Mouse (Mus musculus) hindbrain, embryonic 12.5 days (tissue): ENCODE results near the gene Zfp366. TPM values are rescaled to one million over a fixed set of nuclear protein-coding genes. Genes with fewer than 3 reads are reported as not detected.
"Not testable (repeated sequence)": the region's sequence is repeated elsewhere in the genome, so short reads cannot be mapped to it uniquely, and the experiment has no call there.

Experiments used
- ATAC-seq: fragments of 200-750 bp; cut with Nextera tagmentation; 2 replicates; pipeline ENCODE4 v1.8.0; 2017; ENCODE audit warnings: moderate TSS enrichment; ENCODE audit not compliant: low FRiP score
- H3K27ac ChIP-seq: fragments of 300-500 bp; sonication (generic); 2 replicates; pipeline ENCODE4 v1.5.1; 2016; ENCODE audit warnings: mild to moderate bottlenecking
- H3K27me3 ChIP-seq: fragments of 300-500 bp; sonication (generic); 2 replicates; pipeline ENCODE4 v1.6.1; 2016; ENCODE audit warnings: mild to moderate bottlenecking
- H3K36me3 ChIP-seq: fragments of 300-500 bp; sonication (generic); 2 replicates; pipeline ENCODE4 v1.6.1; 2016; ENCODE audit warnings: mild to moderate bottlenecking
- H3K4me1 ChIP-seq: fragments of 300-500 bp; sonication (generic); 2 replicates; pipeline ENCODE4 v1.6.1; 2016
- H3K4me2 ChIP-seq: fragments of 300-500 bp; sonication (generic); replicated peaks from 2 replicates; pipeline ENCODE4 v1.6.1; 2016; ENCODE audit warnings: mild to moderate bottlenecking
- H3K4me3 ChIP-seq: fragments of 300-500 bp; sonication (generic); 2 replicates; pipeline ENCODE4 v1.5.1; 2016; ENCODE audit warnings: mild to moderate bottlenecking
- H3K9ac ChIP-seq: fragments of 300-500 bp; sonication (generic); 2 replicates; pipeline ENCODE4 v1.6.1; 2016; ENCODE audit warnings: mild to moderate bottlenecking, moderate library complexity
- H3K9me3 ChIP-seq: fragments of 300-500 bp; sonication (generic); replicated peaks from 2 replicates; pipeline ENCODE4 v1.6.1; 2016; ENCODE audit warnings: mild to moderate bottlenecking
- WGBS: fragments of 180-500 bp; shearing (Covaris S2); methylation state at CpG from one replicate; pipeline ENCODE4 v1.1.7; 2016; 5-methylcytosine and 5-hydroxymethylcytosine counted together
- polyA plus RNA-seq: library from polyadenylated mRNA; unstranded; fragments of >200 nt; fragmentation: Nextera tagmentation; extraction: Ambion mirVana; gene quantifications from 2 replicates; pipeline ENCODE4 v1.2.1, GENCODE M21; 2016

Zfp366 gene
- polyA plus RNA-seq, 1 experiment from 2014 or later = 0.37 TPM

- no peak for ATAC-seq
- no peak overlapping the region for H3K4me2 ChIP-seq
- H3K4me1 ChIP-seq = no peaks in the 10 kb centered on the region
- no peaks in the 10 kb centered on the region for H3K9me3 ChIP-seq
- no peaks in the 10 kb centered on the region for H3K36me3 ChIP-seq
- WGBS = 44% methylated on average over 10 of the region's 10 CpGs
- H3K9ac ChIP-seq = no peak overlapping the region
- no peak overlapping the region for H3K4me3 ChIP-seq
- H3K27ac ChIP-seq = peak overlapping the region; percentile 66; the same call in 1 of the 2 replicates
- H3K27me3 ChIP-seq = no peaks in the 10 kb centered on the region
Measured at GRCm38 (mm10) chr13:99163521-99164359, 20.9 kb upstream of the Zfp366 start.

GRCm38 (mm10) chr13:99164360-99164759 is 20.3 kb upstream of the Zfp366 start:
- Histone ChIP-seq H3K9me3 (no peaks in the 10 kb centered on the region), H3K4me3 (no peak overlapping the region), H3K36me3 (no peaks in the 10 kb centered on the region), H3K27ac (no peak overlapping the region), H3K4me2 (no peak overlapping the region), H3K9ac (no peak overlapping the region), H3K4me1 (no peaks in the 10 kb centered on the region), H3K27me3 (no peaks in the 10 kb centered on the region)
- ATAC-seq = no peak
- WGBS = 67% methylated on average over 2 of the region's 2 CpGs

GRCm38 (mm10) chr13:99169401-99169800 is 15.2 kb upstream of the Zfp366 start:
- WGBS = 75% methylated on average over 6 of the region's 6 CpGs
- no peak overlapping the region for H3K27ac ChIP-seq
- no peak for ATAC-seq
- no peak overlapping the region for H3K9ac ChIP-seq
- H3K4me2 ChIP-seq = no peak overlapping the region
- no peaks in the 10 kb centered on the region for H3K4me1 ChIP-seq
- no peaks in the 10 kb centered on the region for H3K27me3 ChIP-seq
- no peaks in the 10 kb centered on the region for H3K36me3 ChIP-seq
- no peak overlapping the region for H3K4me3 ChIP-seq
- H3K9me3 ChIP-seq = no peaks in the 10 kb centered on the region

- Histone ChIP-seq H3K4me2 (no peak overlapping the region), H3K4me3 (no peak overlapping the region), H3K4me1 (no peaks in the 10 kb centered on the region), H3K36me3 (no peaks in the 10 kb centered on the region), H3K27ac (no peak overlapping the region), H3K9ac (no peak overlapping the region), H3K27me3 (no peaks in the 10 kb centered on the region), H3K9me3 (no peaks in the 10 kb centered on the region)
- ATAC-seq = no peak
- WGBS = 52% methylated on average over 2 of the region's 2 CpGs
Measured at GRCm38 (mm10) chr13:99170337-99170736, 14.3 kb upstream of the Zfp366 start.

- WGBS = 44% methylated on average over 4 of the region's 4 CpGs
- H3K9me3 ChIP-seq = no peaks in the 10 kb centered on the region
Measured at GRCm38 (mm10) chr13:99173849-99174248, 10.8 kb upstream of the Zfp366 start.

GRCm38 (mm10) chr13:99182828-99183227 is 1.8 kb upstream of the Zfp366 start:
- not testable (repeated sequence) for H3K9ac ChIP-seq, H3K27ac ChIP-seq, H3K9me3 ChIP-seq, H3K36me3 ChIP-seq, H3K27me3 ChIP-seq, H3K4me3 ChIP-seq, ATAC-seq, H3K4me2 ChIP-seq, H3K4me1 ChIP-seq
- 92% methylated on average over 3 of the region's 3 CpGs for WGBS

More at GRCm38 (mm10) chr13:99173849-99174248, 10.8 kb upstream of the Zfp366 start:
- no peak overlapping the region for H3K9ac ChIP-seq
- H3K27ac ChIP-seq = no peak overlapping the region
- no peaks in the 10 kb centered on the region for H3K27me3 ChIP-seq
- no peak for ATAC-seq
- H3K36me3 ChIP-seq = no peaks in the 10 kb centered on the region
- no peak overlapping the region for H3K4me3 ChIP-seq
- H3K4me2 ChIP-seq = no peak overlapping the region
- no peaks in the 10 kb centered on the region for H3K4me1 ChIP-seq

GRCm38 (mm10) chr13:99183257-99183895 is 1.2 kb upstream of the Zfp366 start:
- Histone ChIP-seq H3K36me3 (no peaks in the 10 kb centered on the region), H3K27me3 (no peaks in the 10 kb centered on the region), H3K27ac (no peak overlapping the region), H3K9me3 (no peaks in the 10 kb centered on the region), H3K9ac (no peak overlapping the region), H3K4me2 (no peak overlapping the region), H3K4me1 (no peaks in the 10 kb centered on the region; the same call in 1 of the 2 replicates), H3K4me3 (no peak overlapping the region)
- ATAC-seq = no peak
- WGBS = 89% methylated on average over 3 of the region's 3 CpGs

GRCm38 (mm10) chr13:99185573-99185972 is 950 bp downstream of the Zfp366 start:
- no peak overlapping the region for H3K4me2 ChIP-seq
- ATAC-seq = no peak
- H3K4me3 ChIP-seq = no peak overlapping the region
- H3K36me3 ChIP-seq = no peaks in the 10 kb centered on the region
- no peaks in the 10 kb centered on the region for H3K9me3 ChIP-seq
- no peaks in the 10 kb centered on the region for H3K27me3 ChIP-seq
- H3K27ac ChIP-seq = no peak overlapping the region
- H3K4me1 ChIP-seq = no peaks in the 10 kb centered on the region; the same call in 1 of the 2 replicates
- whole genome bisulfite sequencing = 65% methylated on average over 10 of the region's 10 CpGs
- H3K9ac ChIP-seq = no peak overlapping the region

GRCm38 (mm10) chr13:99186138-99186853 is 1.7 kb downstream of the Zfp366 start:
- no peak for ATAC-seq
- H3K9me3 ChIP-seq = no peaks in the 10 kb centered on the region
- no peaks in the 10 kb centered on the region for H3K36me3 ChIP-seq
- 91% methylated on average over 10 of the region's 10 CpGs for WGBS
- no peak overlapping the region for H3K4me3 ChIP-seq
- no peak overlapping the region for H3K27ac ChIP-seq
- H3K9ac ChIP-seq = no peak overlapping the region
- H3K4me1 ChIP-seq = no peaks in the 10 kb centered on the region; the same call in 1 of the 2 replicates
- no peaks in the 10 kb centered on the region for H3K27me3 ChIP-seq
- no peak overlapping the region for H3K4me2 ChIP-seq

- no peak for ATAC-seq
- Histone ChIP-seq H3K27me3 (no peaks in the 10 kb centered on the region), H3K36me3 (no peaks in the 10 kb centered on the region), H3K27ac (no peak overlapping the region), H3K9ac (no peak overlapping the region), H3K4me3 (no peak overlapping the region), H3K9me3 (no peaks in the 10 kb centered on the region), H3K4me1 (no peaks in the 10 kb centered on the region; the same call in 1 of the 2 replicates), H3K4me2 (no peak overlapping the region)
- WGBS = 89% methylated on average over 7 of the region's 7 CpGs
Measured at GRCm38 (mm10) chr13:99186859-99187258, 2.2 kb downstream of the Zfp366 start.

- ATAC-seq = no peak
- no peak overlapping the region for H3K9ac ChIP-seq
- no peaks in the 10 kb centered on the region for H3K27me3 ChIP-seq
- WGBS = 86% methylated on average over 11 of the region's 11 CpGs
- no peaks in the 10 kb centered on the region; the same call in 1 of the 2 replicates for H3K4me1 ChIP-seq
- no peak overlapping the region for H3K27ac ChIP-seq
- H3K4me2 ChIP-seq = no peak overlapping the region
- no peaks in the 10 kb centered on the region for H3K9me3 ChIP-seq
- no peak overlapping the region for H3K4me3 ChIP-seq
- H3K36me3 ChIP-seq = no peaks in the 10 kb centered on the region
Measured at GRCm38 (mm10) chr13:99187456-99187855, 2.8 kb downstream of the Zfp366 start.

GRCm38 (mm10) chr13:99188625-99189024 is 4.0 kb downstream of the Zfp366 start:
- Histone ChIP-seq H3K36me3 (no peaks in the 10 kb centered on the region), H3K4me1 (no peaks in the 10 kb centered on the region; the same call in 1 of the 2 replicates), H3K9me3 (no peaks in the 10 kb centered on the region), H3K4me3 (no peak overlapping the region), H3K27ac (no peak overlapping the region), H3K4me2 (no peak overlapping the region), H3K9ac (no peak overlapping the region), H3K27me3 (no peaks in the 10 kb centered on the region)
- ATAC-seq = no peak
- 69% methylated on average over 8 of the region's 8 CpGs for WGBS
